Mouse (Mus musculus): Measurements from ENCODE around the gene Gm30083.

GRCm38 (mm10) chr14:34041241-34041640 is 26.3 kb upstream of the Gm30083 start:
- TF ChIP-seq CTCF (IDR thresholded peaks at IDR 0.05 in 2 of 3, conservative IDR thresholded peaks at IDR 0.05 in 1 of 3; ENCODE audit: control insufficient read depth in 1 of 3, insufficient read depth in 1 of 3, low read depth in 2 of 3, low read length in 3 of 3, poor library complexity in 1 of 3, severe bottlenecking in 1 of 3) (no peak), ZC3H11A (IDR thresholded peaks at IDR 0.05; ENCODE audit: low read depth, low read length) (no peak), NELFE (IDR thresholded peaks at IDR 0.05; ENCODE audit: low read depth, low read length) (no peak), EP300 (IDR thresholded peaks at IDR 0.05; ENCODE audit: low read depth in 1 of 2, low read length in 2 of 2) (no peak), TCF12 (IDR thresholded peaks at IDR 0.05; ENCODE audit: low read depth, low read length) (no peak), GATA1 (IDR thresholded peaks at IDR 0.05; ENCODE audit: low read depth, low read length) (no peak), ELF1 (IDR thresholded peaks at IDR 0.05; ENCODE audit: low read depth, low read length) (no peak)
